Mouse (Mus musculus) heart, embryonic 14.5 days (tissue): ENCODE measurements around the gene Cox18. TPM values are rescaled to one million over a fixed set of nuclear protein-coding genes. Genes with fewer than 3 reads are reported as not detected.
"Not testable (repeated sequence)": the region's sequence is repeated elsewhere in the genome, so short reads cannot be mapped to it uniquely, and the experiment has no call there.

ENCODE experiments used
- ATAC-seq: fragments of 200-750 bp; cut with Nextera tagmentation; 2 replicates; pipeline ENCODE4 v1.8.0; 2017; ENCODE audit warnings: low read depth, moderate TSS enrichment; ENCODE audit not compliant: insufficient number of reproducible peaks, insufficient read depth, low FRiP score
- H3K27ac ChIP-seq, 2 experiments: fragments of 200-500 bp in 1 of 2; fragments of 300-500 bp in 1 of 2; sonication (generic) in 1 of 2; replicated peaks in 1 of 2; 2 replicates each; pipeline ENCODE4 v1.5.1; 2012 to 2014; ENCODE audit warnings: low read depth in 2 of 2, low read length in 2 of 2, control low read depth in 1 of 2, mild to moderate bottlenecking in 1 of 2, mixed read lengths in 1 of 2; ENCODE audit not compliant: control insufficient read depth in 1 of 2, insufficient read depth in 1 of 2
- H3K27me3 ChIP-seq: fragments of 300-500 bp; sonication (generic); 2 replicates; pipeline ENCODE4 v1.6.1; 2014; ENCODE audit warnings: mild to moderate bottlenecking, low read length, control low read depth; ENCODE audit not compliant: control insufficient read depth, insufficient read depth
- H3K36me3 ChIP-seq: fragments of 300-500 bp; sonication (generic); 2 replicates; pipeline ENCODE4 v1.6.1; 2014; ENCODE audit warnings: mild to moderate bottlenecking, control low read depth, low read length, mixed read lengths; ENCODE audit not compliant: control insufficient read depth, insufficient read depth
- H3K4me1 ChIP-seq, 2 experiments: fragments of 200-500 bp in 1 of 2; fragments of 300-500 bp in 1 of 2; sonication (generic) in 1 of 2; 2 replicates each; pipeline ENCODE4 v1.6.1; 2012 to 2014; ENCODE audit warnings: low read length in 2 of 2, control low read depth in 1 of 2, mixed read lengths in 1 of 2; ENCODE audit not compliant: control insufficient read depth in 2 of 2, insufficient read depth in 2 of 2
- H3K4me2 ChIP-seq: fragments of 300-500 bp; sonication (generic); 2 replicates; pipeline ENCODE4 v1.6.1; 2014; ENCODE audit warnings: mild to moderate bottlenecking, low read length
- H3K4me3 ChIP-seq, 2 experiments: fragments of 200-500 bp in 1 of 2; fragments of 300-500 bp in 1 of 2; sonication (generic) in 1 of 2; 2 replicates each; pipeline ENCODE4 v1.5.1; 2012 to 2014; ENCODE audit warnings: low read length in 2 of 2, mild to moderate bottlenecking in 2 of 2, control low read depth in 1 of 2, low read depth in 1 of 2, moderate library complexity in 1 of 2; ENCODE audit not compliant: control insufficient read depth in 1 of 2, insufficient read depth in 1 of 2
- H3K9ac ChIP-seq: fragments of 300-500 bp; sonication (generic); 2 replicates; pipeline ENCODE4 v1.6.1; 2014; ENCODE audit warnings: mild to moderate bottlenecking, low read length
- H3K9me3 ChIP-seq: fragments of 300-500 bp; sonication (generic); 2 replicates; pipeline ENCODE4 v1.6.1; 2016; ENCODE audit warnings: low read length, control low read depth; ENCODE audit not compliant: control insufficient read depth
- WGBS: fragments of 180-500 bp; shearing (Covaris S2); extraction: QIAGEN DNeasy Blood & Tissue Kit; methylation state at CpG from one replicate; pipeline ENCODE4 v1.1.7; 2014; 5-methylcytosine and 5-hydroxymethylcytosine counted together
- polyA plus RNA-seq: library from polyadenylated mRNA; unstranded; fragments of >200 nt; fragmentation: Nextera tagmentation; extraction: Ambion mirVana; gene quantifications from 2 replicates; pipeline ENCODE4 v1.2.1, GENCODE M21; 2014

Gene Cox18
- 26.0 and 26.5 TPM in 2 replicates for polyA plus RNA-seq

DNA sequence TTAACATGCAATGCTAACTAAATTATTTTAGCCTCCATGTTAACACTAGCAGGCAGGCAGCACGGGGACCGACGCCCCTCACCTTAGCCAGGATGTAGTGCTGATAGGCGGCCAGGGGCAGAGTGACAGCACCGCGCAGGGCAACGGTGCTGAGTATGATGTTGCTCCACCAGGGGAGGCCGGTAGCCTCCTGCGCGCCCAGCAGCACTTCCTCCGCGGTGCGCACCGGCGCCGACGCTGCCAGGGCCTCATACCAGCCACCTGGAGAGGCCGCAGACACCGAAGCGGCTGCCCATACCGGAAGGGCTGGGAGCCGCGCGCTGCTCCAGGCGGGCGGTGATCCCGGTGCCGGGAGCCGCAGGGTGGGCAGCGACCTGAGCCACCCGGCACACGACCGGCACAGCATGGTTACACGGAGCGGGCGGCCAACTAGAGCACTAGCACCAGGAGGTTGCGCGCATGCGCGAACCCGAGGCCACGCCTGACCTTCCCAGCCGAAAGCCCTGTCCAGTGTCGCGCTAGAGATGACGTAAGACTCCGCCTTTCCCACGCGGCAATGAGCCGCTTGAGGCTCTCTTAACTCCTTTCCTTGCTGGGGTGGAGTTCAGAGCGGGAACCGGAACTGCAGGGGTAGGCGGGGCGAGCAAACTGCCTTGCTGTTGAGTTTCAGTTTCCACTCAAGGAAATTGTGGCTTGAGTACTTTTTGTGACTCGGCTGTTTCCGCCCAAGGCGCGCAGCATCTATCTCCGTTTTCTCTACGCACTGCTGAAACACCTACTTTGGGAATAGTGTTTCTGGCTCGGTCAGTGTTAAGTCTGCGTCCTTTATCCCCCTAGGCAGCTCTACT lies at the start of gene Cox18:
Cox18 (minus strand) TSS at position 468 of the 848 bp plus-strand sequence.
- no peaks in the 10 kb centered on the region for H3K27me3 ChIP-seq
- WGBS = under 1% methylated on average over 62 of the region's 62 CpGs
- H3K4me1 ChIP-seq = peaks cover 2 to 8% of the 10 kb centered on the region in 2 experiments; a peak in 3 of 4 replicates
- H3K9me3 ChIP-seq = no peaks in the 10 kb centered on the region
- H3K4me3 ChIP-seq = peak within 1 kb of the TSS; percentile 81 to 86
- H3K4me2 ChIP-seq = peak within 1 kb of the TSS; percentile 71
- H3K27ac ChIP-seq = peak within 1 kb of the TSS; percentile 90 to 92
- peak within 1 kb of the TSS; percentile 92 for H3K9ac ChIP-seq
- H3K36me3 ChIP-seq = peaks cover 69% of the 10 kb centered on the region
- ATAC-seq = peak; percentile 98

DNA sequence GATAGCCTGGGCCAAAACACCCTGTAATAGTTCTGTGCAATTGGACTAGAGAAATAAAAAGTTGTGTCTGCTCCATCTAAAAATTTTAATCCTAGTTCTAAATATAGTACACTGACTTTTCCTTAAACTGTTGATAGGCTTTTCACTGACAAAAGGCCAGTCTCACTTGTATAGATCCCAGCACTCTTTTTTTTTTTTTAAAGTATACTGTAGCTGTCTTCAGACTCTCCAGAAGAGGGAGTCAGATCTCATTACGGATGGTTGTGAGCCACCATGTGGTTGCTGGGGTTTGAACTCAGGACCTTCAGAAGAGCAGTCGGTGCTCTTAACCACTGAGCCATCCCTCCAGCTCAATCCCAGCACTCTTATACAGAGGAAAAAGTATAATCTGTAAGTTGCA lies 38.4 kb upstream of the Cox18 start:
- 72% methylated on average over 2 of the region's 2 CpGs for WGBS
- H3K4me3 ChIP-seq, H3K9me3 ChIP-seq, H3K4me1 ChIP-seq, ATAC-seq, H3K4me2 ChIP-seq, H3K27ac ChIP-seq, H3K9ac ChIP-seq, H3K27me3 ChIP-seq: not testable (repeated sequence)
- peaks cover 93% of the 10 kb centered on the region for H3K36me3 ChIP-seq

DNA sequence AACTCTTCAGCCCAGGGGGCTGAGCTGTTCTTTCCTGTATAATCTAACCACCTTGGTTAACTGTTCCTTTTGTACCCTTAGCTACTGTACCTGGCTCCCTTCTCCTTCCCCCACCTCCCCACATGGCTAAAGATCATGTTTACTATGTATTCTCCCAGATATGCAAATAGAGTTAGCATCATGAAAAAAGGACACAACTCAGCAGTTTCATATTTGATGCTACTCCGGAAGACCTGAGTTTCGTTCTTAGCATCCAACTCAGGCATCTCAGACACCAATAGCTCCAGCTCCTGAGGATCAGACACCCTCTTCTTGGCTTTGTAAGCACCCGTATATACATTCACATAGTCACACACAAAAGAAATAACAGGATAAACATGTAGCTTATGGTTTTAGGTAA lies 33.2 kb upstream of the Cox18 start:
- Histone ChIP-seq H3K4me3 (no peak overlapping the region), H3K27ac (no peak overlapping the region), H3K4me2 (no peak overlapping the region), H3K9me3 (no peaks in the 10 kb centered on the region), H3K9ac (no peak overlapping the region), H3K36me3 (peaks cover 100% of the 10 kb centered on the region), H3K4me1 (no peaks in the 10 kb centered on the region), H3K27me3 (no peaks in the 10 kb centered on the region)
- ATAC-seq = no peak
- WGBS = 89% methylated on average over 3 of the region's 3 CpGs

DNA sequence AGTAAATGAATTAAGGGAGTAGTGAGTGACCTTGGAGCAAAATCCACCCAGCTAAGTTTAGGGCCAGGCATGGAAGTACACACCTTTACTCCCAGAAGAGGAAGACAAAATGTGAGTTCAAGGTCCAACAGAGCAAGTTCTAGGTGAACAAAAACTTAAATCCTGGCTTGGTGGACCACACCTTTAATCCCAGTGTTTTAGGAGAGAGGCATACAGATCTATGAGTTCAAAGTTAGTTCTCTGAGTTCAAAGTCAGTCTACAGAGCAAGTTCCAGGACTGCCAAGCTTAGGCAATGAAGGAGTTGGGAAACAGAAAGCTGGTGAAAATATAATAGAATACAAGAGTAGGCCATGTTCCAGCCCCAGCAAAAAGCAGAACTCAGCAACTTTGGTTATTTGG lies 23.7 kb upstream of the Cox18 start:
- H3K27ac ChIP-seq = no peak overlapping the region
- peaks cover 94% of the 10 kb centered on the region for H3K36me3 ChIP-seq
- H3K9me3 ChIP-seq = no peaks in the 10 kb centered on the region
- no peaks in the 10 kb centered on the region for H3K27me3 ChIP-seq
- H3K4me2 ChIP-seq = no peak overlapping the region
- no peaks in the 10 kb centered on the region for H3K4me1 ChIP-seq
- H3K9ac ChIP-seq = no peak overlapping the region
- no peak overlapping the region for H3K4me3 ChIP-seq
- ATAC-seq = no peak

DNA sequence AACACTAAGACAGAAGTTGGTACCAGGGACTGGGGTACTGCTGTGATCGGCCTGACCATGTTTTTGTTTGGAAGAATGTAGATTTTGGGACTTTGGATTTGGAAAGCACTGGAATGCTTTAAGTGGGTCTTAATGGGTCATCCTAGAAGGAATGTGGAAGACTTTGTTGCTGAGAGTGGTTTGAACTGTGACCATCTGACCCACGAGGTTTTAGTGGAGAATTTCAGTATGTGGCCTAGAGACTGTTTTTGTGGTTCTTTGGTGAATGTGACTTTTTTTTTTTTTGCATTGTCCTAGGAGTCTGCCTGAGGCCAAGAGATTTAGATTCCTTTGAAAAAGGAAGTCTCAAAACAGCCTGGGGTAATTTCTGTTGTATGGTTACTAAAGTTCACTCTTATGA lies 23.2 kb upstream of the Cox18 start:
- H3K4me2 ChIP-seq = no peak overlapping the region
- ATAC-seq = no peak
- H3K4me3 ChIP-seq = no peak overlapping the region
- H3K9me3 ChIP-seq = no peaks in the 10 kb centered on the region
- peaks cover 94% of the 10 kb centered on the region for H3K36me3 ChIP-seq
- WGBS = 80% methylated on average over 2 of the region's 2 CpGs
- H3K4me1 ChIP-seq = no peaks in the 10 kb centered on the region
- H3K27ac ChIP-seq = no peak overlapping the region
- H3K27me3 ChIP-seq = no peaks in the 10 kb centered on the region
- no peak overlapping the region for H3K9ac ChIP-seq

DNA sequence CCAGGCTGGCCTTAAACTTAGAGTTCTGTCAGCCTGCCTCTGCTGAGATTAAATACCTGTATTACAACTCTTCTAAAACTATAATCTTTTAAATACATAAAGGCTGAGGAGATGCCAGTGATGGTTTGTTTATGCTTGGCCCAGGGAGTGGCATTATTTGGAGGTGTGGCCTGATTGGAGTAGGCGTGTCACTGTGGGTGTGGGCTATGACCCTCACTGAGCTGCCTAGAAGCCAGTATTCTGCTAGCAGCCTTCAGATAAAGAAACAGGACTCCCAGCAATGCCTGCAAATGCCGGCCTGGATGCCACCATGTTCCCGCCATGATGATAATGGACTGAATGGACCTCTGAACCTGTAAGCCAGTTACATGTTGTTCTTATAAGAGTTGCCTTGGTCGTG lies 22.8 kb upstream of the Cox18 start:
- Histone ChIP-seq H3K27ac (no peak overlapping the region), H3K4me1 (no peaks in the 10 kb centered on the region), H3K4me3 (no peak overlapping the region), H3K9me3 (no peaks in the 10 kb centered on the region), H3K9ac (no peak overlapping the region), H3K36me3 (peaks cover 94% of the 10 kb centered on the region), H3K27me3 (no peaks in the 10 kb centered on the region), H3K4me2 (no peak overlapping the region)
- no peak for ATAC-seq
- WGBS = 72% methylated on average over 4 of the region's 4 CpGs

DNA sequence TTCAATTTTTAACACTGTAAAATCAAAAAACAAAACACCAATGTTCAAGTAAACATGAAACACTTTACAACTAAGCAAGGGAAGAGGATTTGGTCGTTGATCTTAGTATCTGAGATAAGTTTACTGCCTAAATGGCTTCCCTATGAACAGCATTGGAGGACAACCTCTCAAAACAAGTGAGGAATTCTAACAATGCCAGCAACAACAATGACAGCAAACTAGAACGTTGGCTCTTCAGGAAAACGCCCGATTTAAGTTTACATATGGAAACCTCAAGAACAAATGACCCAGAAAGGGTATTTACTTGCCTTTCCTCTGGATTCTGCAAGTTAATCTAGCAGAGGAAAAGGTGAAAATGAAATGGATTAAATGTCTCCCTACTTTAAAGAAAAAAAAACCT lies 21.6 kb upstream of the Cox18 start:
- no peaks in the 10 kb centered on the region for H3K27me3 ChIP-seq
- no peak overlapping the region for H3K4me2 ChIP-seq
- H3K9me3 ChIP-seq = no peaks in the 10 kb centered on the region
- peaks cover 94% of the 10 kb centered on the region for H3K36me3 ChIP-seq
- 29% methylated on average over 4 of the region's 4 CpGs for WGBS
- H3K4me3 ChIP-seq = no peak overlapping the region
- H3K4me1 ChIP-seq = no peaks in the 10 kb centered on the region
- H3K9ac ChIP-seq = no peak overlapping the region
- no peak for ATAC-seq
- H3K27ac ChIP-seq = no peak overlapping the region

DNA sequence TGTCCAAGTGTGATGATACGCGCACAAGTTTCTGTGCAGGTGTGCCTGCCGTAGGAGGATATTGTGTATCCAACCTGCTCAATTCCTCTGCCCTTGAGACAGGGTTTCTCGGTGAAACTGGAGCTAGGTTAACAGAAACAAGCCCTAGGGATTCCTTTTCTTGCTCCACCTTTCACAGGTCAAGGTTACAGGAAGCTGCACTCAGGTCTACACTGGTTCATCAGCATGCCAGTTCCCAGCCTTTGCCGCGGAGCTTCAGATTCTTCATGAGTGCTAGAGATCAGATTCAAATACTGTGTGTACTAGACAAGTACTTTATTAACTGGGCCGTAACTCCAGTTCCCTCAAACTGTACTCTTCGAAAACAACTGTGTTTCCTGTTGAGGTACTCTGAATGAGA lies 11.4 kb upstream of the Cox18 start:
- H3K27me3 ChIP-seq = no peaks in the 10 kb centered on the region
- H3K4me3 ChIP-seq = no peak overlapping the region
- WGBS = 94% methylated on average over 8 of the region's 8 CpGs
- H3K4me1 ChIP-seq = no peaks in the 10 kb centered on the region
- H3K36me3 ChIP-seq = peaks cover 98% of the 10 kb centered on the region
- H3K27ac ChIP-seq = no peak overlapping the region
- H3K9me3 ChIP-seq = no peaks in the 10 kb centered on the region
- no peak overlapping the region for H3K4me2 ChIP-seq
- H3K9ac ChIP-seq = no peak overlapping the region
- no peak for ATAC-seq
